Mouse (Mus musculus) heart, postnatal 0 days (tissue): ENCODE measurements around the gene Xylt1.

Experiments
- CTCF ChIP-seq: IDR thresholded peaks from 2 replicates; pipeline ENCODE4 v1.5.1; 2016; ENCODE audit warnings: antibody characterized with exemption, control low read depth, low read depth
- EP300 ChIP-seq: IDR thresholded peaks from 2 replicates; pipeline ENCODE4 v1.6.1; 2016; ENCODE audit warnings: antibody characterized with exemption, low read depth

DNA sequence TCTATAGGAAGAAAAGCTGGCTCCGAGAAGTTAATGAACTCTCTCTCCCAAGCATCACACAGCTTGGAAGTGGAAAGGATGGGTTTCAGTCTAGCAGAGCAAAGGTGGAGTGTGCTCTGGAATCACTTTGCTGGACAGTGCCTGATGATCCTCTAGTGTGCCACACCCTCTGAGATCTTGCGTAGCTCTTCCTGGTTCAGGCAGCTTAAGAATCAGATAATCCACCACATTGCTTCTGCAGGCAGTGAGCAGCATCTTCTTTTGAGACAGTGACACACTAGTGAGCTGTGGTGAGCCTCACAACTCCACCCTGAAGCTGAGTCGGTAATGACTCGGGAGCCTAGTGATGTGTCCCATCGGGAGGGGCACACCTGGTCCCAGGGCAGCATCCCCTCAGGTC is 159.2 kb downstream of the Xylt1 start:
- TF ChIP-seq CTCF (no peak), EP300 (no peak)
